Mouse (Mus musculus): ENCODE measurements around the gene Map3k3. TPM values are rescaled to one million over a fixed set of nuclear protein-coding genes. Genes with fewer than 3 reads are reported as not detected.

Map3k3 gene
- polyA plus RNA-seq, 1 experiment from 2014 or later: 4.7 TPM

GRCm38 (mm10) chr11:106202123-106202465, 117.7 kb downstream of the Map3k3 start, which contains the start of gene Strada:
TSS of gene Strada (minus strand) at chr11:106202168.
- no peaks in the 10 kb centered on the region for H3K9me3 ChIP-seq (ENCODE audit: low read length)
- 0 out of 2 replicates have a peak within 1 kb of the TSS, but pooled peaks have one; percentile 15 for H3K4me2 ChIP-seq (ENCODE audit: low read depth, low read length)
- ATAC-seq (no peak), DNase-seq (no peak)
- peaks cover 62% of the 10 kb centered on the region for H3K36me3 ChIP-seq (replicated peaks; ENCODE audit: insufficient read depth, low read length)
- H3K9ac ChIP-seq (replicated peaks): no peak within 1 kb of the TSS; the same call in 1 of the 2 replicates
- no peak for TF ChIP-seq EP300 (IDR thresholded peaks at IDR 0.05; ENCODE audit: low read depth)
- no peak for TF ChIP-seq CTCF (IDR thresholded peaks at IDR 0.05; ENCODE audit: low read depth)
- H3K4me1 ChIP-seq (ENCODE audit: insufficient read depth): peaks cover 8% of the 10 kb centered on the region; the same call in 1 of the 2 replicates
- peak within 1 kb of the TSS; percentile 4; the same call in 1 of the 2 replicates for H3K27ac ChIP-seq (ENCODE audit: low read depth)
- H3K27me3 ChIP-seq (ENCODE audit: insufficient read depth, low read length): no peaks in the 10 kb centered on the region
- H3K4me3 ChIP-seq (ENCODE audit: low read depth, low read length): no peak within 1 kb of the TSS
- WGBS (ENCODE audit: insufficient replicate concordance): 60% methylated on average over 5 of the region's 5 CpGs

Other genes with a start within 250 kb of the Map3k3 start
- 0.89 and 0.96 TPM in 2 replicates for gene Cyb561, start 131.3 kb upstream of the Map3k3 start, polyA plus RNA-seq (2015; fragmentation: Nextera tagmentation; extraction: Ambion mirVana)
- gene Ace, start 116.7 kb upstream of the Map3k3 start, polyA plus RNA-seq (2015; fragmentation: Nextera tagmentation; extraction: Ambion mirVana): 0.07 and 0.09 TPM in 2 replicates
- gene Ace3, start 89.9 kb upstream of the Map3k3 start, polyA plus RNA-seq (2015; fragmentation: Nextera tagmentation; extraction: Ambion mirVana): not detected in 2 replicates
- 0.02 TPM in 1 of 2 replicates, not detected in the other for gene Kcnh6, start 76.5 kb upstream of the Map3k3 start, polyA plus RNA-seq (2015; fragmentation: Nextera tagmentation; extraction: Ambion mirVana)
- gene Dcaf7, start 47.7 kb upstream of the Map3k3 start, polyA plus RNA-seq (2015; fragmentation: Nextera tagmentation; extraction: Ambion mirVana): 18.6 and 20.6 TPM in 2 replicates
- gene Taco1, start 18.6 kb upstream of the Map3k3 start, polyA plus RNA-seq (2015; fragmentation: Nextera tagmentation; extraction: Ambion mirVana): 5.5 and 5.6 TPM in 2 replicates
- not detected in 2 replicates for gene Gm10840, start 76.2 kb downstream of the Map3k3 start, polyA plus RNA-seq (2015; fragmentation: Nextera tagmentation; extraction: Ambion mirVana)
- gene Limd2, start 76.2 kb downstream of the Map3k3 start, polyA plus RNA-seq (2015; fragmentation: Nextera tagmentation; extraction: Ambion mirVana): 77.5 and 77.7 TPM in 2 replicates
- 4.6 and 4.9 TPM in 2 replicates for gene Strada, start 117.6 kb downstream of the Map3k3 start, polyA plus RNA-seq (2015; fragmentation: Nextera tagmentation; extraction: Ambion mirVana)
- gene Ccdc47, start 131.7 kb downstream of the Map3k3 start, polyA plus RNA-seq (2015; fragmentation: Nextera tagmentation; extraction: Ambion mirVana): 33.4 and 34.6 TPM in 2 replicates
- 15.9 and 17.8 TPM in 2 replicates for gene Ddx42, start 132.3 kb downstream of the Map3k3 start, polyA plus RNA-seq (2015; fragmentation: Nextera tagmentation; extraction: Ambion mirVana)
- gene Ftsj3, start 171.5 kb downstream of the Map3k3 start, polyA plus RNA-seq (2015; fragmentation: Nextera tagmentation; extraction: Ambion mirVana): 21.9 and 22.5 TPM in 2 replicates
- gene Psmc5, start 171.5 kb downstream of the Map3k3 start, polyA plus RNA-seq (2015; fragmentation: Nextera tagmentation; extraction: Ambion mirVana): 87.0 and 88.8 TPM in 2 replicates
- gene Smarcd2, start 188.4 kb downstream of the Map3k3 start, polyA plus RNA-seq (2015; fragmentation: Nextera tagmentation; extraction: Ambion mirVana): 16.4 and 19.5 TPM in 2 replicates
- gene Tcam1, start 192.1 kb downstream of the Map3k3 start, polyA plus RNA-seq (2015; fragmentation: Nextera tagmentation; extraction: Ambion mirVana): 0.07 and 0.09 TPM in 2 replicates
- 0.13 and 0.21 TPM in 2 replicates for gene Gh, start 217.3 kb downstream of the Map3k3 start, polyA plus RNA-seq (2015; fragmentation: Nextera tagmentation; extraction: Ambion mirVana)
- gene Cd79b, start 230.1 kb downstream of the Map3k3 start, polyA plus RNA-seq (2015; fragmentation: Nextera tagmentation; extraction: Ambion mirVana): 34.8 and 36.0 TPM in 2 replicates